Mouse (Mus musculus): ENCODE measurements around the gene Insl3. TPM values are rescaled to one million over a fixed set of nuclear protein-coding genes. Genes with fewer than 3 reads are reported as not detected.
A peak's percentile ranks its signal among the peaks of the same experiment; 100 is the strongest.

The Insl3 gene
- 1.1 TPM in 2 replicates for polyA plus RNA-seq (2015; fragmentation: Nextera tagmentation; extraction: Ambion mirVana)

DNA sequence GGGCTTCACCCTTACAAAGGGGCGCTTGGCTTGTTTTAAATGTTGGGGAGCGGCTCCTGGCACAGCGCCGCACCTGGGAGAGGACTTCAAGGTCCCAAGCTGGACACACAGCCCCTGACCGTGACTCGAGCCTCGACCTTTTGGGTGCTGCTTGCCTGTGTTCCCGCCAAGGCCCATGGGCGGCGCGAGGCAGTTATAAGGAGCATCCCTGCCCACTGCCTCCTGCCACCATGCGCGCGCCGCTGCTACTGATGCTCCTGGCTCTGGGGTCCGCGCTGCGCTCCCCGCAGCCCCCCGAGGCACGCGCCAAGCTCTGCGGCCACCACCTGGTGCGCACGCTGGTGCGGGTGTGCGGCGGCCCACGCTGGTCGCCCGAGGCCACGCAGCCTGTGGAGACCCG, at the start of gene Insl3:
Gene Insl3 (plus strand): TSS at position 187 of the 400 bp plus-strand sequence.
- Histone ChIP-seq H3K36me3 (no peaks in the 10 kb centered on the region), H3K27ac (replicated peaks) (no peak within 1 kb of the TSS), H3K4me3 (replicated peaks) (no peak within 1 kb of the TSS), H3K27me3 (peaks cover 100% of the 10 kb centered on the region), H3K4me2 (replicated peaks) (no peak within 1 kb of the TSS), H3K9ac (no peak within 1 kb of the TSS), H3K9me3 (replicated peaks) (no peaks in the 10 kb centered on the region), H3K4me1 (peaks cover 39% of the 10 kb centered on the region)
- no peak for ATAC-seq (ENCODE audit: insufficient number of reproducible peaks, low FRiP score, low TSS enrichment, low read depth)
- WGBS: 6% methylated on average over 33 of the region's 33 CpGs

DNA sequence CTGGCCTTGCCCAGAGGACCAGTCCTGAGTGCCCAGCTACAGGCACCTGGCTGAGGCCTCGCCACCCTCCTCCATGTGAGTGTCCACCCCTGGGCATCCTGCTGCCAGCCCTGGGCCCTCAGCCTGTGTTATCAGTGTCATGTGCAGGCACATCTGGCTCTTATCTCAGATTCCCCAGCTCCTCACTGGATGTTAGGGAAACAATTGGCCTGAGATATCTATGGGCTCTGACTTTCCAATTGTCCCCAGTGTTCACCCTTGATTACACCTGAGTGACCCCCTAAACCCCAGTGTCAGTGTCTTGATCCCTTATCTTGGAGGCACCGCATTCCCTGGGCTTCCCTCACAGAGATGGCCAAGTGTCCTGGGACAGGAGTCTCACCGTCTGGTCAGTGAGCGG, 49.7 kb upstream of the Insl3 start:
- H3K36me3 ChIP-seq: no peaks in the 10 kb centered on the region
- H3K27ac ChIP-seq (replicated peaks): no peak overlapping the region
- no peak overlapping the region for H3K9ac ChIP-seq
- no peaks in the 10 kb centered on the region for H3K9me3 ChIP-seq (replicated peaks)
- no peak overlapping the region for H3K4me2 ChIP-seq (replicated peaks)
- H3K4me1 ChIP-seq: peaks cover 5% of the 10 kb centered on the region
- WGBS: 79% methylated on average over 4 of the region's 4 CpGs
- no peak for ATAC-seq (ENCODE audit: insufficient number of reproducible peaks, low FRiP score, low TSS enrichment, low read depth)
- H3K27me3 ChIP-seq: peaks cover 6% of the 10 kb centered on the region; the same call in 1 of the 2 replicates
- H3K4me3 ChIP-seq (replicated peaks): no peak overlapping the region

DNA sequence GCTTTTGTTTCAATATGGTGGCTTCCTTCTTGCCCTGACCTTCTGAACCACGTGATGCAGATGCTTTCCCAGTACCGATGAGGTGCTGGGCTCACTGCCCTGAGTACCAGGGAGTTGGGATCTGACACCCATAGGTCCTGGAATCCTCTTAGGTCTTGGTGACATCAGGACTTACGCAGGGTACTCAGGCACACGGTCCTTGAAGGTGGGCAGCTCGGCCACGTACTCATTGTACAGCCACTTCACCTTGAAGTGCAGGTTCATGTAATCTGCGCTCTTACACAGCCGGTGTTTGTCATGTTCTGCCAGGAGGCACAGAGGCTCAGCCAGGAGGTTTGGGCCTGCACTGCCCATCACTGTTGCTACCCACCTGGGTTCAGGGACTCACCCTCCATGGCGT, 43.5 kb upstream of the Insl3 start:
- H3K36me3 ChIP-seq: no peaks in the 10 kb centered on the region
- H3K4me1 ChIP-seq: no peaks in the 10 kb centered on the region
- 83% methylated on average over 9 of the region's 9 CpGs for whole genome bisulfite sequencing
- no peak overlapping the region for H3K4me3 ChIP-seq (replicated peaks)
- H3K9me3 ChIP-seq (replicated peaks): no peaks in the 10 kb centered on the region
- no peak for ATAC-seq (ENCODE audit: insufficient number of reproducible peaks, low FRiP score, low TSS enrichment, low read depth)
- H3K27ac ChIP-seq (replicated peaks): no peak overlapping the region
- no peaks in the 10 kb centered on the region for H3K27me3 ChIP-seq
- no peak overlapping the region for H3K9ac ChIP-seq
- no peak overlapping the region for H3K4me2 ChIP-seq (replicated peaks)

DNA sequence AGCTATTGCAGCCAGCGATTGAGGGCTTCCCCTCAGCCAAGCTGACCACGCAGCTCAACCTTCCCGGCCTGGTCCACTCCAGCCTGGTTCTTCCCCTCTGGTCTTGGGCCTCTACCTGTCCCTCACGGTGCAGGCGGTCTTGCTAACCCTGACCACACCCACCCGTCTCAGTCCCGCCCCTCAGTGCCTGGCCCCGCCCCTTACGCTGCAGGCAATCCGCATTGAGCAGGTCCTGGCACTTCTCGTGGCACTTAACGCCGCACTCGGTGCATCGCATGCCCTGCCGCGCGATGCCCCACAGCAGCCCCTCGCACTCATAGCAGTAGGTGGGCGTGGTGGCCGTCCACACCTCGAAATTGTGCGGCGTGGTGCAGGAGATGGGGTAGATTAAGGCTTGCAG, 34.4 kb upstream of the Insl3 start:
- no peaks in the 10 kb centered on the region for H3K9me3 ChIP-seq (replicated peaks)
- H3K4me2 ChIP-seq (replicated peaks): peak overlapping the region; percentile 39
- H3K4me1 ChIP-seq: peaks cover 9% of the 10 kb centered on the region
- 0 out of 2 replicates have a peak overlapping the region, but pooled peaks have one; percentile 16 for H3K4me3 ChIP-seq (replicated peaks)
- H3K36me3 ChIP-seq: no peaks in the 10 kb centered on the region
- H3K27ac ChIP-seq (replicated peaks): no peak overlapping the region
- ATAC-seq (ENCODE audit: insufficient number of reproducible peaks, low FRiP score, low TSS enrichment, low read depth): 0 out of 2 replicates have a peak, but pooled peaks have one; percentile 21
- no peak overlapping the region for H3K9ac ChIP-seq
- WGBS: 2% methylated on average over 24 of the region's 24 CpGs
- peaks cover 64% of the 10 kb centered on the region for H3K27me3 ChIP-seq

DNA sequence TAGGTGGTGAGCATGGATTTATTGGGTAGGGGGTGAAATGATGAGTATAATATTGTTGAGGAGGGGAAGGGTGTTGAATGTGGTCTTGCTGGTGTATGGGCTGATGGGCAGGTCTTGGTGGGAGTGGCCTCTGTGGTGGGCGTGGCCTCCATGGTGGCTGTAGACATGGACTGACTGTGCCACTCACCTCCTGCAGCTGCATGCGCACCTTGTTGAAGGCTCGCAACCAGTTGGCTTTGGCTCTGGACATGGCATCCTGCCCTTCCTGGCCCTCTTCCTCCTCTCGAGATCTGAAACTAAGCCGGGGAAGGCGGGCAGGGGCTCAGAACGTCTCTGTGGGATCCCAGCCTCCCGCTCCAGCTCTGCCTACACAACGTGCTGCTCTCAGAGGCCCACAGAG, 31.2 kb upstream of the Insl3 start:
- peaks cover 14% of the 10 kb centered on the region for H3K4me1 ChIP-seq
- H3K36me3 ChIP-seq: no peaks in the 10 kb centered on the region
- ATAC-seq (ENCODE audit: insufficient number of reproducible peaks, low FRiP score, low TSS enrichment, low read depth): no peak
- 19% methylated on average over 9 of the region's 9 CpGs for WGBS
- no peak overlapping the region for H3K27ac ChIP-seq (replicated peaks)
- H3K27me3 ChIP-seq: peaks cover 79% of the 10 kb centered on the region
- H3K4me2 ChIP-seq (replicated peaks): no peak overlapping the region
- H3K9ac ChIP-seq: no peak overlapping the region
- no peak overlapping the region for H3K4me3 ChIP-seq (replicated peaks)
- no peaks in the 10 kb centered on the region for H3K9me3 ChIP-seq (replicated peaks)

DNA sequence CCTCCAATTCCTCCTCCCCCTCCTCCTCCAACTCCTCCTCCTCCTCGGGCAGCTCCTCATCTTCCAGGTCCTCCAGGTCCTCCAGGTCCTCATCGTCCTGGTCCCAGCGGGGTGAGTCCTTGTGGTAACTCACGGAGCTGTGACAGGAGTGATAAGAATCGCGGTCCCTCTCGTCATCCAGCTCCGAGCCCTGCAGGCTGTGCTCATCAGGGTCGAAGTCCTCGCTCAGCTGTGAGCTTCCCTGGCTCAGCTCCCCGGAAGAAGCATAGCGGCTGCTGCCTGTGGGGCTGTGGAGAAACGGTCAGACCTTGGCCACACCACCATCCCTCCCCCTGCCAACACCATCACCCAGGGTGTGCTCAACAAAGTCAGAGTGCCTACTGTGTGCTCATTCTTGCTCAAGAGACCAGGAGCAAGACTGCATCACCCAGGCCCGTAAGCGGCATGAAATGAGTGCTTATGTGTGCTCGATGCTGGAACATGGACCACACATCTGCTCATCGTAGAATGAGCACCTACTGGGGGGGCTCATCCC, 30.4 kb upstream of the Insl3 start:
- H3K27me3 ChIP-seq: peaks cover 78% of the 10 kb centered on the region

DNA sequence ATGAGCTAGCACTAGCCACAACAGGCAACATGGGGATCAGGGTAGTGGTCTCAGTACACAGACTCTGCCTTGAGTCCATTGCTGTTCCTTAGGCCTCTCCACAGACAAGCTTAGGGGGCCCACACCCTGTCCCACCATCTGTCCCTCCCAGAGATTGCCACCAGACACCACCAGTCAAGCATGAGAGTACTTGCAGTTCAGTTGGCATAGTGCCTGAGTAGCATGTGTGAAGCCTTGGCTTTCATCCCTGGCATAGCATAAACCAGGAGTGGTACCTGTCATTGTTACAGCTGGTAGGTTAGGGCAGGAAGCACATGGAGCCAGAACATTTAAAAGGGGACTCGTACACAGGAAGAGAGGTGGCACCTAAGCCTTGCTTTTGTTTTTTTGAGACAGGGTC, 29.3 kb upstream of the Insl3 start:
- no peak for ATAC-seq (ENCODE audit: insufficient number of reproducible peaks, low FRiP score, low TSS enrichment, low read depth)
- no peak overlapping the region for H3K27ac ChIP-seq (replicated peaks)
- no peak overlapping the region for H3K9ac ChIP-seq
- 52% methylated on average over 1 of the region's 1 CpGs for WGBS
- H3K4me2 ChIP-seq (replicated peaks): no peak overlapping the region
- H3K36me3 ChIP-seq: no peaks in the 10 kb centered on the region
- no peak overlapping the region for H3K4me3 ChIP-seq (replicated peaks)
- H3K27me3 ChIP-seq: peaks cover 71% of the 10 kb centered on the region
- H3K4me1 ChIP-seq: peaks cover 11% of the 10 kb centered on the region
- H3K9me3 ChIP-seq (replicated peaks): no peaks in the 10 kb centered on the region

More for the DNA sequence above, 30.4 kb upstream of the Insl3 start:
- Histone ChIP-seq H3K4me2 (replicated peaks) (no peak overlapping the region), H3K4me1 (peaks cover 14% of the 10 kb centered on the region), H3K36me3 (no peaks in the 10 kb centered on the region), H3K9me3 (replicated peaks) (no peaks in the 10 kb centered on the region), H3K27ac (replicated peaks) (no peak overlapping the region), H3K4me3 (replicated peaks) (no peak overlapping the region), H3K9ac (no peak overlapping the region)
- 24% methylated on average over 17 of the region's 17 CpGs for WGBS
- no peak for ATAC-seq (ENCODE audit: insufficient number of reproducible peaks, low FRiP score, low TSS enrichment, low read depth)

DNA sequence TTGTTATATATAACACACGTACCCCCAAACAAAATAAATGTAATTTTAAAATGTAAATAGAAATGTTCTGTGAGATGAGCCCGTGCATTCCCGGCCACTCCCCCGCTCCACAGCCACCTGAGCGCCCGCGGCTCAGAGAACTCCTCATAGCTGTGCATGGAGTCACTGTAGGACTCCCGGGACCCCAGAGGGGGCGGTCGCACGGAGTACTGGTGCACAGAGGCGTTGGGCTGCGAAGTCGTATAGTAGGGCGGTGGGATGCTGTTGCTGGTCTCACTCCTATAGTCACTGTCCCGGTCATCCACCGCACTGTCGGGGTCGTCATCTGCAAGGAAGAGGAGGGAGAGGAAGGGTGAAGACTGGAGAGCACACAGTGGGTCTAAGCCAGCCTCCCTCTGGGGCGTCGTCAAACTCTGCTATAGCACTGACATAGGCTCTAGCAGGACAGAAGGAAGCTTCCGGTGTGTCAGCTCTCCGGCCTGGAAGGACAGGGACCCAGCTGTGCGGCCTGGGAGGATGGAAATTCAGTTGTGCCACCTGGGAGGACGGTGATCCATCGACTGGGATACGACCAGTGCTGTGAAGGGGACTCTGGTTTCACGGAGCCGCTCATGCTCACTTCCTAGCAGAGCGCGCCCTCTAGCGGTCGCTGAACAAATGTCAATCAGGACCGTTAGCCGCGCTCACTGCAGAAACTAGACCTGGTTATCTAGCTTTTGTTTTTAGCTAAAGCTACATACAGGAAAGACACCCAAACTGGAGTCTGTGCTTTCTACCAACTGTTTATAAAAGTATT, 28.5 kb upstream of the Insl3 start:
- ATAC-seq (ENCODE audit: insufficient number of reproducible peaks, low FRiP score, low TSS enrichment, low read depth): no peak; the same call in 1 of the 2 replicates
- Histone ChIP-seq H3K4me1 (peaks cover 11% of the 10 kb centered on the region), H3K9ac (no peak overlapping the region), H3K36me3 (no peaks in the 10 kb centered on the region), H3K4me3 (replicated peaks) (peak overlapping the region; percentile 15; the same call in 1 of the 2 replicates), H3K9me3 (replicated peaks) (no peaks in the 10 kb centered on the region), H3K27ac (replicated peaks) (no peak overlapping the region), H3K27me3 (peaks cover 63% of the 10 kb centered on the region), H3K4me2 (replicated peaks) (peak overlapping the region; percentile 33; the same call in 1 of the 2 replicates)
- WGBS: 5% methylated on average over 36 of the region's 36 CpGs

DNA sequence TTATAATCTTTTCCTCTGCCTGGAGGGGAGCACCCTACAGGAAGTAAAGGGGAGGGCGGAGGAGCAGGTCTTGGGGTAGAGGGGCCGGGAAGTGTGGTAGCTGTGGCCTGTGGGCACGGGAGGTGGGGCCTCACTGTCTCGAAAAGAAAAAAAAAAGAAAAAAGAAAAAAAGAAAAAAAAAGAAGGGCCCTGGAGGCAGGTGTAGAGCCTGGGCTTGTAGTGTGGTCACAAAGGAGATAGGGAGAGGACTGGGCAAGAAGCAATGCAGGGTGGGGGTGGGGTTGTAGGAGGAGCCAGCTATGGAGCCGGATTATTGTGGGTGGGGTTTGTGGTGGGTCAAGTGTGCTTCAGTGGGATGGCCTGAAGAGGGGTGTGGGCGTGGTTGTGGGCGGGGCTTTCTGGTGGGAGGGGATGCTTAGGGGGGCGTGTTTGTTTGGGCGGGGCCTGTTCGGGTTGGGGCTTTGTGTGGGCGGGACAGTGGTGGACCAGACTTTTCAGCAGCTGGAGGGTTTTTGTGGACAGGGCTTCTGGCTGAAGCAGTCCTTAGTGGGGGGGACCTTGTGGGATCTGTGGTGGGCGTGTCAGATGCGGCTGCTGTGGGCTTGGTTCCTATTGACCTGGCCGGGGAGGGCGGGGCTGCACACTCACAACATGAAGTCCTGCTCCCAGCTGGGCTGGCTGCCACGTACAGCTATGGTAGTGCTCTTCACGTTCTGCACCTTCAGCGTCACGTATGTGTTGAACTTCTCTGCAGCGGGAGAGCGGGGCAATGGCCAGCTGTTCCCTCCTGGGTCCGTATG, 23.5 kb upstream of the Insl3 start:
- Histone ChIP-seq H3K4me2 (replicated peaks) (peak overlapping the region; percentile 34), H3K4me3 (replicated peaks) (no peak overlapping the region; the same call in 1 of the 2 replicates), H3K9ac (no peak overlapping the region), H3K4me1 (peaks cover 23% of the 10 kb centered on the region), H3K27me3 (peaks cover 58% of the 10 kb centered on the region), H3K9me3 (replicated peaks) (no peaks in the 10 kb centered on the region), H3K27ac (replicated peaks) (no peak overlapping the region), H3K36me3 (no peaks in the 10 kb centered on the region)
- 4% methylated on average over 22 of the region's 22 CpGs for WGBS
- 0 out of 2 replicates have a peak, but pooled peaks have one; percentile 11 for ATAC-seq (ENCODE audit: insufficient number of reproducible peaks, low FRiP score, low TSS enrichment, low read depth)

DNA sequence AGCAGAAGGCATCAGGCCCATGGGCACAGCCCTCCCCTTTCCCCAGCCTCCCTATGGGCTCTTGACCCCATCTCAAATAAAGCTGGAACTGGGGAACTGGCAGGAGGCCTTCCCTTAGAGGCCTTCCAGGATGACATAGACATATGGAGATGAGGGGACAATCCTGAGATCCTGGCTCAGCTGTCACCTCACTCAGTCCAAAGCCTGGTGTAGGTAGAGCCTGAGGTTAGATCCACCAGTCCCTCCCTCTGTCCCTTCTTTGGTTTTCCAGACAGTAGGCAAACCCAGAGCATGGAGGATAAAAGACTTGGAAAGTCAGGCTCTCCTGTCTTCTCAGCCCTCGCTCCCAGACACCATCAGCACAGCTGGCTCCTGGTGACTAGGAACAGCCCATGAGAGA, 22.2 kb upstream of the Insl3 start:
- Histone ChIP-seq H3K9ac (no peak overlapping the region), H3K36me3 (no peaks in the 10 kb centered on the region), H3K4me1 (peaks cover 33% of the 10 kb centered on the region), H3K9me3 (replicated peaks) (no peaks in the 10 kb centered on the region), H3K4me3 (replicated peaks) (no peak overlapping the region), H3K27ac (replicated peaks) (no peak overlapping the region), H3K4me2 (replicated peaks) (no peak overlapping the region), H3K27me3 (peaks cover 60% of the 10 kb centered on the region)
- WGBS: 39% methylated on average over 1 of the region's 1 CpGs
- ATAC-seq (ENCODE audit: insufficient number of reproducible peaks, low FRiP score, low TSS enrichment, low read depth): no peak

DNA sequence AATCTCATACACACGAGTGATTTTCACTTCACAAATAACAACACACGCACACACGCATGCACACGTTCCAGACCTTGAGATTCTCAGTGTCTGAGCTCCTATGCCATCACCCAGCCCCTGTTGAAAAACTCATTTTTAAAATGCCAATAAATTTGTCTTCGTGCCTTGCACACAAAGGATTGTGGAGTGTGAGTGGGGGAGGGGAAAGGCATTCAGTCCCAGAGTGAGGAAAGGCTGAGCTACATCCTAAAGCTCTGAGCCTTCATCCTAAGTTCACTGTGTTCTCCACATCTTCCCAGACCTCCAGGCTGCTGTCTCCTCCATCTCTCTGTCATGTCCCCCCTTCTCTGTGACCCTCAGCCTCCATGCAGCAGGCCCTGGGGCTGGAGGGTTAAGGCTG, 21.8 kb upstream of the Insl3 start:
- Histone ChIP-seq H3K36me3 (no peaks in the 10 kb centered on the region), H3K4me3 (replicated peaks) (no peak overlapping the region), H3K9me3 (replicated peaks) (no peaks in the 10 kb centered on the region), H3K27me3 (peaks cover 56% of the 10 kb centered on the region), H3K4me1 (peaks cover 36% of the 10 kb centered on the region), H3K4me2 (replicated peaks) (no peak overlapping the region), H3K27ac (replicated peaks) (no peak overlapping the region), H3K9ac (no peak overlapping the region)
- WGBS: 49% methylated on average over 5 of the region's 5 CpGs
- ATAC-seq (ENCODE audit: insufficient number of reproducible peaks, low FRiP score, low TSS enrichment, low read depth): no peak
